Mouse (Mus musculus) left cerebral cortex, postnatal 36 days (tissue): Measurements from ENCODE around the gene Sipa1l3. TPM values are rescaled to one million over a fixed set of nuclear protein-coding genes. Genes with fewer than 3 reads are reported as not detected.

Source experiments
- DNase-seq, 2 experiments: peaks; one replicate each; pipeline ENCODE4 v3.0.0; 2021 to 2022; ENCODE audit warnings: low spot score in 2 of 2, mixed read lengths in 1 of 2
- intact Hi-C: fragments of 180-260 bp; cut with DNase I; formaldehyde crosslinking; loops from one replicate; pipeline ENCODE4 v1.15.1; 2025
- total RNA-seq, 2 experiments: library from RNA; stranded (reverse); gene quantifications; 2 replicates each; pipeline ENCODE4 v1.2.3; 2021

Gene Sipa1l3
- total RNA-seq, 2 experiments from 2014 or later = 41.2 to 65.2 TPM

DNA sequence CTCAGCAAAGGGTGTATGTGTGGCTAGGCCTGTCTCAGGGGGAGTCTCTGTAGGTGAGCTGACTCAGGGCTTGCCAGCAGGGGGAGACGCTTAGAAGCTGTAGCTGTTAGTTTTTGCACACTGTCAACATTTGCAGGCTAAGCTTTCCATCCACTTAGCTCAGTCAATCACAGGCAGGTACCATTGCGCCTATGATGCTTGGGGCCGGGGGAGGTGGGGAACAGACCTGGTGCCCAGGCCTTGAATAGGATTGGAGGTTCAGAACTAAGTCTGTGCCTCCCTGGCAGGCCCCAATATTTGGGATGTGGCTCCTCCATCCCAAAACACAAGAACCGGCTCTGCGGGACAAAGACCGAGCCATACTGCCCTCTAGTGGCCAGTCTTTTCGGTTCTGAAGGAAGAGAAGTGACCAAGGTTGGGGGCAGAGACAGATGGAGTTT is 217.3 kb downstream of the Sipa1l3 start:
- intact Hi-C loops = loop anchor here (2.0 to 5.0 kb wide), 3 partner anchors 64 to 222 kb away; partner anchors contain the start of genes Psmd8 and Yif1b
- peak in 1 of 2 experiments; percentile 61 for DNase-seq

DNA sequence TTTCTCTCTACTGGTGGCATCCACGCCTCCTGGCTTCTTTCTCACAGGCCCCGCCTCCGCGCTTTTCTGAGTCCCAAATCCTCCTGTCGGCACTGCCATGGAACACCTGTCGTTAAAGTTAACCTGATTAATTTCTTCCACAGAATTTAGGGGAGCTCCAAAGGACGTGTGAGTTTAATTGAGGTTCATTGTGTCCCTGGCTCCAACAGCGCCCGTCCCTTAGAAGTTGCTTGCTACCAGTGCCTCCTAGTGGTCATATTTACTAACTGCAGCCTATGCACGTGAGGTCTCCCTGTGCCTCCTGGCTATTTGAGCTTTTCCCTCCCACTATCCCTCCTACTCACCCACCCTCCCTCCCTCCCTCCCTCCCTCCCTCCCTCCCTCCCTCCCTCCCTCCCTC is 221.4 kb downstream of the Sipa1l3 start:
- intact Hi-C loops = loop anchor here (5.0 kb wide), 2 partner anchors 165 to 245 kb away; partner anchors contain the start of gene Rasgrp4
- no peak for DNase-seq

DNA sequence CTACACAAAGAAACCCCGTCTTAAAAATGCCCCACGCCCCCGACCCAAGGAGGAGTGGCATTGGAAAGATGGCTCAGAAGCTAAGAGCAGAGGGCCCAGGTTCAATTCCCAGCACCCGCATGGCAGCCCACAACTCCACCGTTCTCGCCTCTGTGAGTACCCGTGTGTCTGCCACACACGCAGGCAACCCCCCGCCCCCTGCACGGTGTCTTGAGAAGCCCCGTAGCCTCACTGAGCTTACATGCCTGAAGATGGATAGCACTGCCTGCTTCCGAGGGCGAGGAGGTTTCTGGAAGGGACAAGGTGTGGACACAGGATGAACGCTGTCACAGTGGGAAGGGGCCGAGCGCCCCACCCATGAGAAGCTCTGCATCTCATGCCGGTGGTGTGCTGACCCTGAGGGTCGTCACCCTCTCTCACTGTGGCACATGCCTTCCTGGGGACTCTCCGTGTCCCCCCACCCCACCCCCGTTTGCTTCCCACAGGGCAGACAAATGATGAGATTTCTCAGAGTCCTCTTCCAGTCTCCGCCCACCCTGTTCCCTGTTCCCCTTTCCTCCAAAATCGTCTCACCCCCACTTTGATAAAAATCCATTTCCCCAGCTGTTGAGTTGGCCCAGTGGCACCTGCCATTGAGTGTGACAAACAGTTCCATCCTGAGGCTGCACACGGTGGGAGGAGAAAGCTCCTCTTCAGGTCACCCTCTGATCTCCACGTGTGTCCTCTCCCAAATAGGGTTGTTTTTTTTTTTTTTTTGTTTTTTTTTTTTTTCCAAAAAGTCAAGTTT is 222.4 kb downstream of the Sipa1l3 start:
- no peak for DNase-seq
- intact Hi-C loops = loop anchor here (5.0 kb wide), 2 partner anchors 164 to 244 kb away; partner anchors contain the start of gene Rasgrp4

DNA sequence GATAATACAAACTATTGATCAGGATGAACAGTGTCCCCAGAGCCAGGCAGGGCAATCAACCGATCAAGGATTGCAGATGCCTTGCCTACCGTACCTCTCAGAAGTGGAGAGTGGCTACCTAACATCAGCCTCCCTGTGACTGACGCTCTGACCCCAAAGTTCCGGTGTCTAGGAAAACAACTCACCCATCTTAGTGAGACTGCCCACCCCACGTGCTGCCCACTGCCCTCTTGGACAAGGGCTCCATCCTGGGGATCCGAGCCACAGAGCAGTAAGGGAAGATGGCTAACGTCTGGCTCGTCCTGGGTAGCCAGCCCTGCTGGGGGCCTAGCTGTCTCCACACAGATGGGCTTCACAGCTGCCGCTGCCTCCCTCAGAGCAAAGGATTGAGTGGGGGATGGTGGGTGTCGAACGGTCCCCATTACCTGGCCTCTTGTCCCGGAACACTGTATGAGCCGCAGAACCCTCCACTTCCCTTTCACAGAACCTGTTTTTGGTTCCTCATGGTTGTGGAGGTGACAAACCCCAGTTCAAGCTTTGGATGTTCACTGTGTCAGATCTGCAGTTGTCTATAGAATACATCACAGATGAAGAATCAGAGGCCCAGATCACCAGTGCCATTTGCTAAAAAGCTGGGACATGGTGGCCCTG is 224.2 kb downstream of the Sipa1l3 start:
- intact Hi-C loops = loop anchor here (5.0 kb wide), 1 partner anchor 47 kb away; the partner anchor contains the start of gene 2200002D01Rik
- no peak for DNase-seq

DNA sequence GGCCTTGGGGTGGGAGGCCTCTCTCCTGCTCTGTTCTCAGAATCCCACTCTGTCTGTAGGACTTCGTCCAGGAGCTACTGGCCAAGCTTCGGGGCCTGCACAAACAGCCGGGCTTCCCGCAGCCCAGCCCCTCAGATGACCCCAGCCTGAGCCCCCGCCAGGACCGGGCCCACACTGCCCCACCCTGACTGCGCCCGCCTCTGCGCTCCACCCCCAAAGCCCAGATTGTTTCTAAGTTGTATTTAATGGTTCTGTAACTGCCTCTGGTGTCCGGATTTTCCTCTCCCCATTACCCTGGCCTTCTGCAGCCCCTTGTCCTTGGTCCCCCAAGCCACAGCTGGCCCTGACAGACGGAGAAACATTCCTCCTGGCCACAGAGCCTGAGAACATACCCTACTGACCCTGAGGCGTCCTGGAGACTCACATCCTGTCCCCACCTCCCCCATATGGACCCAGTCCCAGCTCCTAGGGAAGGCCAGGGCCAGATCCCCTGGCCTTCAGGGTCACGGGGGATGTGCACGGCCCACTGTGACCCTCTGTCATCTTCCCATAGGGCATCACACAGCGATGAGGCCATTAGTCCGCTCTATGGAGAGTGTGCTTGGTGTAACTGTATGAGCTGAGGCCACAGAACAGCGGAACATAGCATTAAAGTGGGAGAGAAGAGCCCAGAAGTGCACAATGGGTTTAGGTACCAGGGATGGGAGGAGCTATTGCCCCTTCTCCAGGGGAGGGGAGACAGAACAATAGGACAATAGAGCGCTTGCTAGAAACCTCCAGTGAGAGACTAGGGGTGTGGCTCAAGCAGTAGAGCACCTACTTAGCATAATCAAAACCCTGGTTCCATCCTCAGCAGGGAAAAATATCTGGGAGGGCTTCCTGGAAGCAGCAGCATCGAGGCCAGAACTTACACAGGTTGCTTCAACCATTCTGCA is 225.0 kb downstream of the Sipa1l3 start:
- intact Hi-C loops = loop anchor here (5.0 kb wide), 1 partner anchor 46 kb away; the partner anchor contains the start of gene 2200002D01Rik
- DNase-seq = no peak

DNA sequence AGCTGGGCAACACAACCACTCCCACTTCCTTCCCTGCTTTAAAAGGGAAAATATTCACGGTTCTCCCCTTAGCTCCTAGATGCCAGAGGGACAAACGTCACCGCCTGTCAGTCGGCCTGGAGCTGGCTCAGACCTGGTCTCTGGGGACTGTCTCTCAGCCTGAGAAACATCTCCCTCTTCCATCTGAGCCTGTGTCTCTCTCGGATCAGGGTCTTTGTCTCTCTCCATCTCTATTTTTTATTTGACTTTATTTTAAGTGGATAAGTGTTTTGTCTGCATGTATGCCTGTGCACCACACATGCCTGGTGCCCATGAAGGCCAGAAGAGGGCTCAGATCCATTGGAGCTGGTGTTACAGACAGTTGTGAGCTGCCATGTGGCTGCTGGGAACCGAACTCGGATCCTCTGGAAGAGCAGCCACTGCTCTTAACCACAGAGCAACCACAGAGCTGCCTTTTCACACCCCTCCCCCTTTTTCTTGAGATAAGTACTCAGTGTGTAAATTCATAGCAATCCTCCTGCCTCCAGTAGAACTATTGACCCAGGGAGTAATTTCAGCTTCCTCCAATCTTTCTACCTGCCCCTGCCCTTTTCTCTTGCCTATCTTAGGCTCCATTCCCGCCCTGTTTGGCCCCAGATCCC is 225.9 kb downstream of the Sipa1l3 start:
- no peak for DNase-seq
- intact Hi-C loops = loop anchor here (5.0 kb wide), 1 partner anchor 45 kb away; the partner anchor contains the start of gene 2200002D01Rik

DNA sequence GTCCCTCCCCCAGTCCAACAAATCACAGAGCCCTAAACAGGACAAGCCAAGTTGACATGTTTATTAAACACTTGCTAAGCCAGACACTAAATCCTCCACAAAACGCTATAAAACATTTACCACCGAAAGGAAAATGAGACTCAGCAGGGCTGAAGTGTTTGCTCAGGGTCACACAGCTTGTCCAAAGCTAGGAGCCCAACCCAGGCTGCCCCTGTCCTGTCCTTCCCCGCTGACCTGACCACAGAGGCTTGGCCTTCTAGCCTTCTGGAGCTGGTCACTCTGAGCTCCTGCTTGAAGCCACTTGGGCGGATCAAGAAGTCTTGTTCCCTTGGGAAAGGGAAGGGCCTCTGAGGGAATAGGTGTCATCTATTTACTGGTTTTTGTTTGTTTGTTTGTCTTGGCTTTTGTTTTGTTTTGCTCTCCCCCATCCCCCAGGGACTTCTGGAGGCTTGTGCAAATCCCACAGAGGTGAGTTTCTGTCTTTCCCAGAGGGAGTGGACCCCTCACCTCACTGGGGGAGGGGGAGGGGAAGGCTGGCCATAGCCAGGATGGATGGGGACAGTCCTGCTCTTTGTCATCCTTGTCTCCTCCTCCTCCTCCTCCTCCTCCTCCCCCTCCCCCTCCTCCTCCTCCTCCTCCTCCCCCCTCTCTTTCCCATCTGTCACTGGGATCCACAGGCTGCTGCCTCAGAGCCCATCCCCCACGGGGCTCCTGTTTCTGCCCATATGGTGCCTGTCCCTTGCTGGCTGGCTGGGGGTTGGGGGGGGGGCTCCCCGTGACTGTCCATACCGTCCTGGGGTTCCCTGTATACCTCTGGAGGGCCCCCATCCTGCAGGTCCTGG is 226.6 kb downstream of the Sipa1l3 start:
- no peak for DNase-seq
- intact Hi-C loops = loop anchor here (5.0 kb wide), 1 partner anchor 45 kb away; the partner anchor contains the start of gene 2200002D01Rik

DNA sequence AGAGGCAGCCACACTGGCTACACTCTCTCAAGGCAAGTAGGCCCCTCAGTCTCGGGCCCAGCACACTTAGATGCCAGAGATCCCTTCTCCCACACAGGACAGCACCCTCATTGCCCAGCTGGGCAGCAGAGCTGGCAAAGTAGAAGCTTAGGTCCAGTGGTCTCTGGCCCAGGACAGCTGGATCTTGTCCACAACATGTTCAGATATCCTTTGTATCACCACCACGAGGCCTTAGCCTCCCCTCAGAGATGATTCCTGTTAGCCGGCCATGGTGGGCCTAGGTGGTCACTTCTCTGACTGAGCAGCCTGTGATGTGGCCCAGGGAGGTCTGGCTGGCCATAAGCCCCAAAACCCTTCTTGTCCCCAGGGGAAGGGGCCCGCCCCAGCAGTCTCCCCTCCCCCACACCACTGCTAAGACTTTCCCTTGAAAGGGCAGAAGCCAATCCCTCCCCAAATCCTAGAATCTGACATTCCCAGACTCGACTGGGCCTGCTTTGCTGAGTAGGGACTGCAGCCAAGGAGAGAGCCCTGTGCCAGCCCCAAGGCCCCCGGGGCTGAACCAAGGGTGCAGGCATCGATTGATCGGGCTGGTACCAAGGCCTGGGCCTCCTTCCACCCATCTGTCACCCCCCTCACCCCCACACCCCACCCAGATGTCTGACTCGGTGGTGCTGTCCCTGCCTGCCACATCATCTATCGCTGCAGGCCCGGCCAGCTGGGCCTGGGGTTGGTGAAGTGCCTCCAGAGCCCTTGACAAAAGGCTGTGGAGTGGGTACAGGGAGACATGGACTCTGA is 227.6 kb downstream of the Sipa1l3 start:
- intact Hi-C loops = loop anchor here (5.0 kb wide), 1 partner anchor 44 kb away; the partner anchor contains the start of gene 2200002D01Rik
- DNase-seq = no peak

DNA sequence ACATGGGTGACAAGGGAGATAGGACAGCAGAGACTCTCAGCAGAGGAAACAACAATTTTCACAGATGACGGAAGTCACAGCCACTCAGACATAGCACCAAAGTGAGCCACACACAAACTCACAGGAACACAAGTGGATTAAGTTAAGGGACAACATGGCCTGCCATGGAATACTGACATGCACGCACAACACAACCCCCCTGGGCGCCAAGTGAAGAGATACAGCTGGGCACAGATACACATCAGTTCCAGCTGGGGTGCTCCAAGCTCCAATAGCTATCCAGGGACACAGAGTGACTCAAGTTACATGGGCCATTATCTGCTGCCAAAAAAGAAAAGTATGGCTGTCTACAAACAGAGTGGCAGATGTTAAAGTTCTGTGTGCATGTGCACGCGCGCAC is 228.6 kb downstream of the Sipa1l3 start:
- DNase-seq = no peak
- intact Hi-C loops = loop anchor here (5.0 kb wide), 1 partner anchor 43 kb away; the partner anchor contains the start of gene 2200002D01Rik

DNA sequence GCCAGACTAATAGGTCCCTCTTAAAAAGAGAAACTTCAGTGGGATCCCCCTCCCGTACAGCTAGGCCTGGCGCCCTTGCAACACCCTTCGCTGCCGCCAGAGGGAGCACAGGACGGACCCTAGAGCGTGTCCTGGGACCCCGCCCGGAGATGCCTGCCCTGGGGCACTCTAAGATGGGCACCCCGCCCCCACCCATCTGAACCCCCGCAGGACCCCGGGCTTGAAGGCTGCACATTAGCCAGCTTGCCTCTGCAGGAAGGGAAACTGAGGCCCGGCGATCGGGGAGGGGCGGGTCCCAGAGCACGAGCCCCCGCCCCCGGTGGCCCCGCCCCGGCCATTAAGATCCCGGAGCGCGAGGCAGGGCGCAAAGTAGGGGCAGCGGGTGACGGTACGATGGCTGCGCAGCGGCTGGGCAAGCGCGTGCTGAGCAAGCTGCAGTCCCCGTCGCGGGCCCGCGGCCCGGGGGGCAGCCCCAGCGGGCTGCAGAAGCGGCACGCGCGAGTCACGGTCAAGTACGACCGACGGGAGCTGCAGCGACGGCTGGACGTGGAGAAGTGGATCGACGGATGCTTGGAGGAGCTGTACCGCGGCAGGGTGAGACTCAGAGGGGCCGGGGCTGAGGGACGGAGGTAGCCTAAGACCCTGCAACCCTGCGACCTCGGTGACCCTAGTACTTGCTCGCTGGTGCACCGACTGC is 229.4 kb downstream of the Sipa1l3 start, which contains the start of gene Ppp1r14a:
Gene Ppp1r14a (plus strand): TSS at position 367 of the 697 bp plus-strand sequence.
- intact Hi-C loops = no loop called here
- DNase-seq = no peak

DNA sequence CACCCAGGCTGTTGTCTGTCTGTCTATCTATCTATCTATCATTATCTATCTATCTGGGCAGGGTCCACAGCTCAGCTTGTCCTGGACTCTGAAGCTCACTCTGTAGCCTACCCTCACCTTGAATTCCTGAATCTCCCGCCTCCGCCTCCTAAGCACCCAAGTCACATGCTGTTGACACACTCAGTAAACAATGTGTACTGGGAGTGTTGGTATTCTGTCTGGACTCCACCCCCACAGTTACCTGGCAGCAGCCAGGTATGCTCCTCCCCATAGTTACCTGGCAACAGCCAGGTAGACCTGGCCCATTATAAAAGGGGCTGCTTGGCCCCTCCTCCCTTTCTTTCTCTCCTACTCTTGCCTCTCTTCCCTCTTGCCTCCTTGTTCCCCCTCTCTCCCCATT is 230.4 kb downstream of the Sipa1l3 start:
- DNase-seq = no peak
- intact Hi-C loops = no loop called here

DNA sequence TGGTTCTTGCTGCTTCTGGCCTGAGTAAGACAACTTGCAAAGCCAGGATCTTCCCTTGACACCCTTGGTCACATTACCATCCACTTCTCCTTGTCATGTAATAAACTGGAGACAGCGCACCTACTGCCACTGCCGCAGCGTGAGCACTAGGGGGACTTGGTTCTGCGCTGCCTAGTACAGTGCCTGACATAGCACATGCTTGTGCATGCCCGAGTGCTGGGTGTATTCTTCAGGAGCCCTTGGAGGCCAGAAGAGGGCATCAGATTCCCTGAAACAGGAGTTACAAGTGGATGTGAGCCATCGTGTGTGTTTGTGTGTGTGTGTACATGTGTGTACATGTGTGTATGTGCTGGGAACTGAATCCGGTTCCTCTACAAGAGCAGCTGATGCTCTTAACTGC is 231.0 kb downstream of the Sipa1l3 start:
- intact Hi-C loops = no loop called here
- no peak for DNase-seq

DNA sequence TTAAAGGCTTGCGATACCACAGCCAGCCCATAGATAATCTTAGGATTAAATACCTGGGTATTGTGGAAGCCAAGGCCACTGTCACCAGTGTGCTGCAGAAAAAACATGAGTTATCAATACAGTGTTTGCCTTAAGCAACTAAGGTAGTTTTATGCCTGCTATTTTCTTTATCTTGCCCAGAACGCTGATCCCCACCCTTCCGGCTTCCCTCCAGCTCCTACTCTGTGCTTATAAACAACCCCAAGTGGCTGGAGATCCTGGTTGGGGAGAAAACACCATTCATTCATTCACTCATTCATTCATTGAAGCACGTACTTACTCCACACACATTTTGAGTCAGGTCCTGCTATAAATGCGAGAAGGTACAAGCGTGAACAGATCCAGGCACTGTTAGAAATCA is 233.9 kb downstream of the Sipa1l3 start:
- intact Hi-C loops = no loop called here

DNA sequence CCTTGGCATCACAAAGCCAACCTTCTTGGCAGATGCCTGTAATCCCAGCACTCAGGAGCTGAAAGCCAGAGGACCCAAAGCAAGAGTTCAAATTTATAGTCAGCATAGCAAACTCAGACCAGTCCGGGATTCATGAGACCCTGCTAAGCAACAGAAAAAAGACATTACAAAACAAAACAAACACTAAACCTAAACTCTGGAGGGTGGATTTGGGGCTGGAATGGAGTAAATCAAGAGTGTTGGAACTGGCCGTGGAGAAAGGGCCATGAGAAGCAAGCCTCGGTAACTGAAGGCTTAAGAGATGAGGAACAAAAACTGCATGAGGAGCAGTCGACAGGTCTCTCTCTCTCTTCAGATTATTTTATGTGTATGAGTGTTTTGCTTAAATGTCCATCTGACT is 234.6 kb downstream of the Sipa1l3 start:
- no peak for DNase-seq
- intact Hi-C loops = no loop called here

More for the DNA sequence above, 233.9 kb downstream of the Sipa1l3 start:
- no peak for DNase-seq

DNA sequence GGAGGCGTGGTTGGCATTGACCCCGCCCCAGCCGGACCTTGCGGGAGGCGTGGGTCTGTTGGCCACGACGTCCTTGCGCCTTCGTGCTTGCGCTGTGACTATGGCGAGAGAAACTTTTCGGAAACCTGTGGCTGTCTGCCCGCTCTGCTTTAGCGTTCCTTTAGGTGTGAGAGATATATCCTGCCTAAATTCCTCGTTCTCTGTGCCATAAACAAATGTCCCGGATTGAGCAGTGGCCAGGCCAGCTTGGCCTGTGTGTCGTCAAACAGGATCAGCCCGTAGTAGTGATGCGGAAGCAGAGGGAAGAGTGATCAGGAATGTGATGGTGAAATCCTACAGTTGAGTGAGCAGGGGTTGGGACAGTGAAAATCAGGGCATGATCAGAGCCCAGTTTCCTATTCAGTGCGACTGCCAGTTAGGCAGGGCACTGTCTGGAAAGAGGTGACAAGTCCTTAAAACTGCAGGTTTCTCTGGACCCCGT is 236.3 kb downstream of the Sipa1l3 start:
- intact Hi-C loops = no loop called here

More for the DNA sequence above, 236.3 kb downstream of the Sipa1l3 start:
- no peak for DNase-seq
